Mouse (Mus musculus): Measurements from ENCODE around the gene Vps26b. TPM values are rescaled to one million over a fixed set of nuclear protein-coding genes. Genes with fewer than 3 reads are reported as not detected.

The Vps26b gene
- not detected in 2 replicates for polyA plus RNA-seq (2012; ENCODE audit: insufficient read depth, insufficient read length, low replicate concordance, missing spikeins)

DNA sequence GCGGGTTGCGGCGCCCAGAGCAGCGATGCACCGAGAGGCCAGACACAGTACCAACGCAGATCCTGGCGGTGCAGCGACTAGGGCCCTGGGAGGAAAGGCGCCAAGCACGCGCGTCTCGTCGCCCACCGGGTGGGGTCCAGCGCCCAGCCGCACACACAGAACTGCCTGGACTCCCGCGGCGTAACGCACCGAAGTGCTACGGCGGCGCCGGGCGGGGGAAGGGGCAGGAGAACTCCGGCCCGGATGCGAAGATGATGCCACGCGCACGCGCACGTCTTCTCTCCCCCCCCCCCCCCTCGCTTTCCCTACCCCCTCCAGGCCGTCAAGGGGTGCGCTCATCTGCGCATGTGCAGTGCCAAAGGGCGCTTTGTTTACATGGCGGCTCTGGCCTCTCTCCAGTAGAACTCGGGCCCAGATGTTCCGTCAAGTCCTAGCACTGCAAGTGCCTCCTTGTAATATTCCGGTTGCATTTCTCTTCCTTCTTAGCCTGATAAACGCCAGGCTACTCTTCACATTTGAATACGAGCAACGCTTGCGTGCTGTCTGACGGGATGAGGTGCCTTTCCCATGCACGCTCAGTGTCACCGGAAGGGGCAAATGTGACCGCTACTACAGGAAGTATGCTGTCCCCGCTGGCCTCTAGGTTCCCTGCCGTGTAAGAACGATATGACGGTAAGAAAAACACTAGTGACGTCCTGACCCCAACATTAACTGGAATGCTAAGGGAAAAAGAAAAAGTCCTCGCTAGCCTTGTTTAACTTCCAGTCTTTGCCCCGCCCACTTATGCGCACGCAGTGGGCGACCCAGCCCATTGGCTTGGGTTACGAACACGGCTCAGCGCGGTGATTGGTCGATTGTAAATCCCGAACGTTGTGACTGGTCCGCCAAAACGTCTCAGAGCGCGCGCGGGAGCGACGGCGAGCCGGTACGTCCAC, at the start of gene Vps26b, which contains the start of gene Ncapd3:
Vps26b (minus strand) TSS at position 238 of the 935 bp plus-strand sequence.
Ncapd3 (plus strand) TSS at position 348 of the 935 bp plus-strand sequence.
- H3K27ac ChIP-seq (ENCODE audit: insufficient read depth, low read depth, low read length), result peak within 1 kb of the TSS; percentile 93
- no peaks in the 10 kb centered on the region for H3K4me1 ChIP-seq (ENCODE audit: control insufficient read depth, insufficient read depth, low read length)
- H3K4me3 ChIP-seq (ENCODE audit: insufficient read depth, low read depth, low read length), result peak within 1 kb of the TSS; percentile 74
- TF ChIP-seq CTCF (IDR thresholded peaks at IDR 0.05; ENCODE audit: insufficient read depth, low read depth, low read length) (no peak), POLR2A (IDR thresholded peaks at IDR 0.05; ENCODE audit: insufficient read depth, low read depth, low read length) (peak; percentile 88)
- WGBS, result under 1% methylated on average over 80 of the region's 80 CpGs

- H3K4me1 ChIP-seq (ENCODE audit: control insufficient read depth, insufficient read depth, low read length), result peaks cover 5% of the 10 kb centered on the region
Observed at GRCm38 (mm10) chr9:27075812-27076211, 45.9 kb upstream of the Vps26b start.

DNA sequence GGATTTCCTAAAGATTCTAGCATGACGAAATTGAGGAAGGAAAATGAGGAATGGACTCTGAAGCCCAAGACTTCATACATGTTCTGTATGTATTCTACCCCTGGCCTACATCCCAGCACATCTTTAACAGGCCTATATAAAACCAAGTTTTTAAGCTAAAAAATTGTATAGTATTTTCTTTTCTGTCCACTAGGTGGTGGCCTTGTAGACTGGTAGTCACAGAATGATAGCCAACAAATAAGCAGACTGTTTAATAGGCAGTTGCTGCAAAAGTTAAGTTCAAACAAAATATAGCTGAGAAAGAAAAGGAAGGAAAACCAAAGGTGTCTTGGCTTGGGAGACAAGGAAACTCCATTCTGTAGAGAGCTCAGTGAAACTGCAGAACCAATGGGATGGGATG, 44.8 kb upstream of the Vps26b start:
- H3K27ac ChIP-seq (ENCODE audit: insufficient read depth, low read depth, low read length), result no peak overlapping the region
- H3K4me1 ChIP-seq (ENCODE audit: control insufficient read depth, insufficient read depth, low read length), result peaks cover 5% of the 10 kb centered on the region
- H3K4me3 ChIP-seq (ENCODE audit: insufficient read depth, low read depth, low read length), result no peak overlapping the region
- TF ChIP-seq CTCF (IDR thresholded peaks at IDR 0.05; ENCODE audit: insufficient read depth, low read depth, low read length) (no peak), POLR2A (IDR thresholded peaks at IDR 0.05; ENCODE audit: insufficient read depth, low read depth, low read length) (no peak)
- 80% methylated on average over 1 of the region's 1 CpGs for WGBS

More at GRCm38 (mm10) chr9:27075812-27076211, 45.9 kb upstream of the Vps26b start:
- TF ChIP-seq CTCF (IDR thresholded peaks at IDR 0.05; ENCODE audit: insufficient read depth, low read depth, low read length) (no peak), POLR2A (IDR thresholded peaks at IDR 0.05; ENCODE audit: insufficient read depth, low read depth, low read length) (no peak)
- H3K27ac ChIP-seq (ENCODE audit: insufficient read depth, low read depth, low read length), result no peak overlapping the region
- no peak overlapping the region for H3K4me3 ChIP-seq (ENCODE audit: insufficient read depth, low read depth, low read length)

- Histone ChIP-seq H3K4me1 (ENCODE audit: control insufficient read depth, insufficient read depth, low read length) (peaks cover 5% of the 10 kb centered on the region), H3K27ac (ENCODE audit: insufficient read depth, low read depth, low read length) (no peak overlapping the region), H3K4me3 (ENCODE audit: insufficient read depth, low read depth, low read length) (no peak overlapping the region)
- no peak for TF ChIP-seq POLR2A (IDR thresholded peaks at IDR 0.05; ENCODE audit: insufficient read depth, low read depth, low read length)
- 84% methylated on average over 4 of the region's 4 CpGs for WGBS
Observed at GRCm38 (mm10) chr9:27070895-27071294, 41.0 kb upstream of the Vps26b start.

DNA sequence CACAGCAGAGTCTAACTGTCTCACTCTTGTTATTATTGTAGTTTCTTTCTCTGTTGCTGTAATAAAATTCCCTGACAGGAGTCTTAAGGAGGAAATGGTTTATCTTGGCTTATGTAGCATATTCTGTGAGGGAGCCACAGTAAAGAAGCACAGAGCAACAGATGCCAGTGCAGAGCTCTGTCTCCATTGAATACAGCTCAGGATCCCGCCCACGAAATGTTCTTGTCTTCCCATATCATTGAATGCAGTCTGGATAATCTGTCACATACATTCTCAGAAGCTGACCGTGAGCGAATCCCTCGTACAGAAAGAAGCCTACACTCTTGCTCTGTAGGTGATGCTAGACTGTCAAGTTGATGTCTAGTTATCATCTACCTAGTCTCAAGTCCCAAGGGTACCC, 28.5 kb upstream of the Vps26b start:
- no peak overlapping the region for H3K27ac ChIP-seq (ENCODE audit: insufficient read depth, low read depth, low read length)

GRCm38 (mm10) chr9:27049492-27049891, 19.6 kb upstream of the Vps26b start:
- WGBS, result 71% methylated on average over 2 of the region's 2 CpGs
- Histone ChIP-seq H3K27ac (ENCODE audit: insufficient read depth, low read depth, low read length) (no peak overlapping the region), H3K4me1 (ENCODE audit: control insufficient read depth, insufficient read depth, low read length) (no peaks in the 10 kb centered on the region), H3K4me3 (ENCODE audit: insufficient read depth, low read depth, low read length) (no peak overlapping the region)
- TF ChIP-seq POLR2A (IDR thresholded peaks at IDR 0.05; ENCODE audit: insufficient read depth, low read depth, low read length) (no peak), CTCF (IDR thresholded peaks at IDR 0.05; ENCODE audit: insufficient read depth, low read depth, low read length) (no peak)

More for the DNA sequence above, 28.5 kb upstream of the Vps26b start:
- Histone ChIP-seq H3K4me3 (ENCODE audit: insufficient read depth, low read depth, low read length) (no peak overlapping the region), H3K4me1 (ENCODE audit: control insufficient read depth, insufficient read depth, low read length) (no peaks in the 10 kb centered on the region)
- TF ChIP-seq CTCF (IDR thresholded peaks at IDR 0.05; ENCODE audit: insufficient read depth, low read depth, low read length) (no peak), POLR2A (IDR thresholded peaks at IDR 0.05; ENCODE audit: insufficient read depth, low read depth, low read length) (no peak)
- WGBS, result 94% methylated on average over 5 of the region's 5 CpGs

GRCm38 (mm10) chr9:27043892-27044291, 14.0 kb upstream of the Vps26b start:
- Histone ChIP-seq H3K4me1 (ENCODE audit: control insufficient read depth, insufficient read depth, low read length) (no peaks in the 10 kb centered on the region), H3K4me3 (ENCODE audit: insufficient read depth, low read depth, low read length) (no peak overlapping the region), H3K27ac (ENCODE audit: insufficient read depth, low read depth, low read length) (no peak overlapping the region)
- no peak for TF ChIP-seq CTCF (IDR thresholded peaks at IDR 0.05; ENCODE audit: insufficient read depth, low read depth, low read length)
- no peak for TF ChIP-seq POLR2A (IDR thresholded peaks at IDR 0.05; ENCODE audit: insufficient read depth, low read depth, low read length)
- 93% methylated on average over 5 of the region's 5 CpGs for WGBS

DNA sequence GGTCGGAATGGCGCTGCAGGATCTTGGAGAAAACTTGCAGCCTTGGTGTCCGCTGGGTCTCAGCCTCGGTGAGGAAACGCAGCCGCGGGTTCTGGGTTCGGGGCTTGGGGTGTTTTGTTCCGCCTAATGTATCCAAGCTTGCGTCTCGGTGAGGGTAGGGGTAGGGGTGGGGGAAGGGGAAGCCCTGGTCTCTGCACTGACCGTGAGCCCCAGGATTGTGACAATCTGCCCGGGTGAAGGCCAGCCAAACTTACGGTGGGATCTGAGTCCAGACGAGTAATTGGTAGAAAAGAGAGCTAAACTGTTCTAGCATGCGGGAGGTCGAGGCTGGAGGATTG, 867 bp upstream of the Vps26b start:
- TF ChIP-seq CTCF (IDR thresholded peaks at IDR 0.05; ENCODE audit: insufficient read depth, low read depth, low read length) (no peak), POLR2A (IDR thresholded peaks at IDR 0.05; ENCODE audit: insufficient read depth, low read depth, low read length) (no peak)
- WGBS, result under 1% methylated on average over 17 of the region's 17 CpGs
- no peaks in the 10 kb centered on the region for H3K4me1 ChIP-seq (ENCODE audit: control insufficient read depth, insufficient read depth, low read length)
- peak overlapping the region; percentile 74 for H3K4me3 ChIP-seq (ENCODE audit: insufficient read depth, low read depth, low read length)
- H3K27ac ChIP-seq (ENCODE audit: insufficient read depth, low read depth, low read length), result no peak overlapping the region

DNA sequence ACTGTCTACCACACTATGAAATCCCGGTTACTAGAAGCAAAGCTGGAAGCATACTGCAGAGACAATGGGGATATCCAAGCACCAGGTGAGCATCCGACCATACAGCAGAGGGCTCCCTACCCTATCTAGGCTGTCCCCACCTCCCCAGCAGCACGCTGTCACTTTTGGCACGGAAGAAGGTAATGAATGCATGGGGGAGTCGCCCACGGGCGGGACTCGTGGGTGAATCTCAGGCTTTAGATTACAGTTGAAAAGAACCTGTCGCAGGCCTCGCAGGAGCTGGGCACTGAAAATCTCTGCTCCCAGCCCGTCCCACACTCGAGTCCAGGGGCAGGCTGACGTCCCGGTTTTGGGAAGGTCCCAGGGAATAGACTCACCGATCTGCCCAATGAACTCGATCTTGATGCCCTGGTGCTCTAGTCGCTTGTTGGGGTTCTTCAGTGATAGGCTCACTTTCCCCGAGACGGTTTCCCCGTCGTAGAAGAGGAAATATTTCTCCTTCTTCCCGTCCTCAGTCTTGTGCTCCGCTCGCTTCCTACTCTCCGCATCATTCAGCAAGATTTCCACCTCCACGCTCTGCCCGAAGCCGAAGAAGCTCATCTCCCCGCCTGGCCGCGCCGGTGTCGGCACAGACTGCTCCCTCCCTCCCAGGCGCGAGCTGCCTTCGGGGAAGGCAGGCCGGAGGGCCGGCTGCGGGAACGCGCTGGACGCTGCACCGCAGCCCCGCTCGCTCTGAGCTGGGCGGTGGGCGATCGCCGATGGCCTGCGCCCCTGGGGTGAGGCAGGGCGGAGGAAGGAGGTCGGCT, 640 bp downstream of the Vps26b start:
- TF ChIP-seq CTCF (IDR thresholded peaks at IDR 0.05; ENCODE audit: insufficient read depth, low read depth, low read length), result no peak
- TF ChIP-seq POLR2A (IDR thresholded peaks at IDR 0.05; ENCODE audit: insufficient read depth, low read depth, low read length), result no peak
- Histone ChIP-seq H3K4me1 (ENCODE audit: control insufficient read depth, insufficient read depth, low read length) (no peaks in the 10 kb centered on the region), H3K4me3 (ENCODE audit: insufficient read depth, low read depth, low read length) (peak overlapping the region; percentile 74), H3K27ac (ENCODE audit: insufficient read depth, low read depth, low read length) (peak overlapping the region; percentile 81)
- WGBS, result under 1% methylated on average over 52 of the region's 52 CpGs
